Mouse (Mus musculus) lung, embryonic 14.5 days (tissue): ENCODE measurements at regions not wholly inside any gene's neighbourhood (a gene's known extent, or its start where the extent isn't known, plus 50 kb on each side); places are given as distances from the start of the nearest gene placed in this dataset.
A peak's percentile ranks its signal among the peaks of the same experiment; 100 is the strongest.

Experiments used
- ATAC-seq: fragments of 200-750 bp; cut with Nextera tagmentation; 2 replicates; pipeline ENCODE4 v1.8.0; 2017; ENCODE audit warnings: mild to moderate bottlenecking, moderate TSS enrichment, moderate library complexity; ENCODE audit not compliant: insufficient read depth
- DNase-seq: peaks from one replicate; pipeline ENCODE4 v3.0.0-alpha.2; 2015
- H3K27ac ChIP-seq: fragments of 300-500 bp; sonication (generic); 2 replicates; pipeline ENCODE4 v1.5.1; 2014; ENCODE audit warnings: low read depth, mild to moderate bottlenecking, moderate library complexity
- H3K27me3 ChIP-seq: fragments of 300-500 bp; sonication (generic); 2 replicates; pipeline ENCODE4 v1.6.1; 2014; ENCODE audit warnings: low read length, control low read depth; ENCODE audit not compliant: insufficient read depth
- H3K36me3 ChIP-seq: fragments of 300-500 bp; sonication (generic); 2 replicates; pipeline ENCODE4 v1.6.1; 2014; ENCODE audit warnings: control low read depth; ENCODE audit not compliant: insufficient read depth
- H3K4me1 ChIP-seq: fragments of 300-500 bp; sonication (generic); 2 replicates; pipeline ENCODE4 v1.6.1; 2014; ENCODE audit warnings: antibody characterized with exemption, control low read depth; ENCODE audit not compliant: insufficient read depth
- H3K4me2 ChIP-seq: fragments of 300-500 bp; sonication (generic); 2 replicates; pipeline ENCODE4 v1.6.1; 2014; ENCODE audit warnings: mild to moderate bottlenecking
- H3K4me3 ChIP-seq: fragments of 300-500 bp; sonication (generic); 2 replicates; pipeline ENCODE4 v1.5.1; 2014; ENCODE audit warnings: low read depth, low read length
- H3K9ac ChIP-seq: fragments of 300-500 bp; sonication (generic); 2 replicates; pipeline ENCODE4 v1.6.1; 2014
- H3K9me3 ChIP-seq: fragments of 300-500 bp; sonication (generic); 2 replicates; pipeline ENCODE4 v1.6.1; 2016; ENCODE audit warnings: low read depth, low read length, control low read depth
- CTCF ChIP-seq: IDR thresholded peaks from 2 replicates; pipeline ENCODE4 v1.5.1; 2016; ENCODE audit warnings: antibody characterized with exemption, low read depth
- WGBS: fragments of 180-500 bp; shearing (Covaris S2); extraction: QIAGEN DNeasy Blood & Tissue Kit; methylation state at CpG from one replicate; pipeline ENCODE4 v1.1.7; 2014; 5-methylcytosine and 5-hydroxymethylcytosine counted together

GRCm38 (mm10) chr1:90543801-90544795 is 58.7 kb upstream of the Cops8 start:
- no peak for TF ChIP-seq CTCF
- ATAC-seq (no peak), DNase-seq (no peak)
- 32% methylated on average over 19 of the region's 19 CpGs for WGBS
- Histone ChIP-seq H3K9ac (no peak overlapping the region), H3K27me3 (no peaks in the 10 kb centered on the region), H3K9me3 (no peaks in the 10 kb centered on the region), H3K4me2 (no peak overlapping the region), H3K4me1 (no peaks in the 10 kb centered on the region), H3K4me3 (no peak overlapping the region), H3K27ac (no peak overlapping the region), H3K36me3 (no peaks in the 10 kb centered on the region)

- Histone ChIP-seq H3K27me3 (no peaks in the 10 kb centered on the region), H3K4me2 (no peak overlapping the region), H3K4me3 (no peak overlapping the region), H3K27ac (no peak overlapping the region), H3K9me3 (no peaks in the 10 kb centered on the region), H3K9ac (no peak overlapping the region), H3K4me1 (no peaks in the 10 kb centered on the region), H3K36me3 (no peaks in the 10 kb centered on the region)
- 41% methylated on average over 9 of the region's 9 CpGs for WGBS
- ATAC-seq = no peak
- no peak for TF ChIP-seq CTCF
- no peak for DNase-seq
These were observed 57.8 kb upstream of the Cops8 start for GRCm38 (mm10) chr1:90544821-90545536.

- DNase-seq = peak; percentile 11
- no peaks in the 10 kb centered on the region for H3K36me3 ChIP-seq
- no peaks in the 10 kb centered on the region for H3K4me1 ChIP-seq
- no peak overlapping the region for H3K27ac ChIP-seq
- no peak overlapping the region for H3K9ac ChIP-seq
- no peak for TF ChIP-seq CTCF
- no peak overlapping the region for H3K4me2 ChIP-seq
- ATAC-seq = no peak
- no peaks in the 10 kb centered on the region for H3K9me3 ChIP-seq
- no peaks in the 10 kb centered on the region for H3K27me3 ChIP-seq
- WGBS = 57% methylated on average over 6 of the region's 6 CpGs
- no peak overlapping the region for H3K4me3 ChIP-seq
These were observed 50.1 kb upstream of the Cops8 start for GRCm38 (mm10) chr1:90552644-90553043.
